ENCODE assay signal across 23 mouse cellular contexts in genomic region chr10:121732542-121732941, GRCm38 (mm10). TPM values are rescaled to one million over a fixed set of nuclear protein-coding genes. Genes with fewer than 3 reads are reported as not detected.
DNase-seq lines count a peak whose midpoint lies in the region; ATAC-seq and TF ChIP-seq lines count a peak whose summit lies in the region.
"Had no signal": no experiment of that assay in that cellular context is flagged by ENCODE, and none has a peak within 500 bp of the region (broad histone marks: within the 10 kb centered on the region; RNA-seq: fewer than 3 reads in every experiment).

No protein-coding gene starts in this region.

- peak; percentile 81 for DNase-seq in heart, adult 11 months
- DNase-seq in heart, adult 18-20 months, result no peak
- peak; percentile 17 for DNase-seq in neural tube, embryonic 11.5 days (ENCODE audit: low spot score)
- DNase-seq in neural tube, embryonic 10.5 days (ENCODE audit: extremely low spot score, low spot score), result no peak
- peak; percentile 22 for DNase-seq in brain, embryonic 14.5 days (ENCODE audit: low read depth)
- DNase-seq in urinary bladder, postnatal 36 days (ENCODE audit: low spot score in 2 of 2), result no peak
- DNase-seq: adrenal gland, adult 2 months; adrenal gland, postnatal 14 days; cerebellum, adult 18-20 months; cerebellum, adult 9-10 months; cerebellum, postnatal 14 days; forebrain, postnatal 0 days; gastrocnemius, adult 2 months; gastrocnemius, postnatal 14 days; heart, adult 2 months; heart, postnatal 14 days; heart, postnatal 4 days had no signal

- no peak for TF ChIP-seq POLR2A in brain, embryonic 14.5 days (IDR thresholded peaks at IDR 0.05; ENCODE audit: borderline replicate concordance, extremely low read depth, insufficient read depth, insufficient read length, poor library complexity, severe bottlenecking)

- WGBS in neural tube, embryonic 11.5 days, result 86% methylated on average over 9 of the region's 9 CpGs

- no peaks in the 10 kb centered on the region for H3K9me3 ChIP-seq in neural tube, embryonic 11.5 days (ENCODE audit: control insufficient read depth, low read length)
- H3K9me3 ChIP-seq: forebrain, embryonic 10.5 days; heart, embryonic 10.5 days; heart, embryonic 13.5 days; hindbrain, embryonic 15.5 days; intestine, embryonic 15.5 days had no signal

- no peaks in the 10 kb centered on the region for H3K36me3 ChIP-seq in neural tube, embryonic 11.5 days (ENCODE audit: control insufficient read depth, insufficient read depth, low read length)
- H3K36me3 ChIP-seq: forebrain, embryonic 10.5 days; heart, embryonic 10.5 days; heart, embryonic 13.5 days; hindbrain, embryonic 15.5 days; intestine, embryonic 15.5 days had no signal

- TF ChIP-seq CTCF in brain, embryonic 14.5 days (IDR thresholded peaks at IDR 0.05; ENCODE audit: borderline replicate concordance, extremely low read depth, insufficient read depth, insufficient read length), result no peak

- H3K4me1 ChIP-seq in neural tube, embryonic 11.5 days (ENCODE audit: control insufficient read depth, insufficient read depth, low read length), result no peaks in the 10 kb centered on the region
- H3K4me1 ChIP-seq: forebrain, embryonic 10.5 days; heart, embryonic 10.5 days; heart, embryonic 13.5 days; intestine, embryonic 15.5 days had no signal

- no peak overlapping the region for H3K4me2 ChIP-seq in neural tube, embryonic 11.5 days (ENCODE audit: low read depth)
- H3K4me2 ChIP-seq: heart, embryonic 13.5 days; hindbrain, embryonic 15.5 days; intestine, embryonic 15.5 days had no signal

- no peak overlapping the region for H3K4me3 ChIP-seq in neural tube, embryonic 11.5 days (ENCODE audit: low read depth, low read length)
- H3K4me3 ChIP-seq: forebrain, embryonic 10.5 days; gastrocnemius, adult 2 months; heart, adult 2 months; heart, embryonic 10.5 days; heart, embryonic 13.5 days; hindbrain, embryonic 15.5 days; intestine, embryonic 15.5 days had no signal

- no peak overlapping the region for H3K9ac ChIP-seq in neural tube, embryonic 11.5 days (ENCODE audit: low read length)
- H3K9ac ChIP-seq: forebrain, postnatal 0 days; heart, embryonic 13.5 days; hindbrain, embryonic 15.5 days; intestine, embryonic 15.5 days had no signal

- no peaks in the 10 kb centered on the region for H3K27me3 ChIP-seq in neural tube, embryonic 11.5 days (ENCODE audit: control insufficient read depth, insufficient read depth, low read length)
- H3K27me3 ChIP-seq: heart, embryonic 13.5 days; hindbrain, embryonic 15.5 days; intestine, embryonic 15.5 days had no signal

- ATAC-seq in neural tube, embryonic 11.5 days (ENCODE audit: insufficient read depth, low FRiP score, low TSS enrichment), result no peak
- ATAC-seq: CD4-positive, CD25-positive, alpha-beta regulatory T cell, adult 4 months; forebrain, postnatal 0 days; intestine, embryonic 15.5 days had no signal

- H3K27ac ChIP-seq in neural tube, embryonic 11.5 days (ENCODE audit: low read depth, low read length), result no peak overlapping the region
- H3K27ac ChIP-seq: forebrain, embryonic 10.5 days; gastrocnemius, adult 2 months; heart, adult 2 months; heart, embryonic 10.5 days; heart, embryonic 13.5 days; hindbrain, embryonic 15.5 days; intestine, embryonic 15.5 days had no signal

RNA-seq across cellular contexts. Expression of gene BC048403, which starts 7.2 kb away (rescaled TPM):
- total RNA-seq in heart, adult 18-20 months (2021), result 1 to 10 TPM; 2.0 to 2.7 TPM
- 2.7 and 2.9 TPM in 2 replicates for polyA plus RNA-seq in neural tube, embryonic 11.5 days (2014; fragmentation: Nextera tagmentation; extraction: Ambion mirVana)
- 4.2 and 4.8 TPM in 2 replicates for polyA plus RNA-seq in brain, embryonic 14.5 days (2012; rRNA removed)

Comparison
In these comparisons a context has a peak if more than half of its experiments do, and no peak if none do; other contexts are left out.
1. DNase-seq: peak in heart, adult 11 months (single experiment), neural tube, embryonic 11.5 days (single experiment) and brain, embryonic 14.5 days (single experiment); none in heart, adult 18-20 months (0 of 2), neural tube, embryonic 10.5 days (single experiment) and urinary bladder, postnatal 36 days (0 of 2).